Mouse (Mus musculus) liver, postnatal 0 days (tissue): Measurements from ENCODE around the gene Rpp30. TPM values are rescaled to one million over a fixed set of nuclear protein-coding genes. Genes with fewer than 3 reads are reported as not detected.

ENCODE experiments used
- ATAC-seq: fragments of 200-750 bp; cut with Nextera tagmentation; 2 replicates; pipeline ENCODE4 v1.8.0; 2017; ENCODE audit warnings: mild to moderate bottlenecking, moderate library complexity
- DNase-seq: peaks from one replicate; pipeline ENCODE4 v3.0.0-alpha.2; 2016
- H3K27ac ChIP-seq: fragments of 300-500 bp; sonication (generic); 2 replicates; pipeline ENCODE4 v1.5.1; 2014; ENCODE audit warnings: antibody characterized with exemption, moderate library complexity, mild to moderate bottlenecking, low read depth
- H3K27me3 ChIP-seq: fragments of 300-500 bp; sonication (generic); 2 replicates; pipeline ENCODE4 v1.6.1; 2014; ENCODE audit warnings: low read length, control low read depth, mixed read lengths; ENCODE audit not compliant: insufficient read depth
- H3K36me3 ChIP-seq: fragments of 300-500 bp; sonication (generic); replicated peaks from 2 replicates; pipeline ENCODE4 v1.6.1; 2014; ENCODE audit warnings: mild to moderate bottlenecking, control low read depth, low read length, moderate library complexity, mixed read lengths; ENCODE audit not compliant: insufficient read depth
- H3K4me1 ChIP-seq: fragments of 300-500 bp; sonication (generic); 2 replicates; pipeline ENCODE4 v1.6.1; 2014; ENCODE audit warnings: antibody characterized with exemption, mild to moderate bottlenecking, control low read depth; ENCODE audit not compliant: insufficient read depth
- H3K4me2 ChIP-seq: fragments of 300-500 bp; sonication (generic); 2 replicates; pipeline ENCODE4 v1.6.1; 2014; ENCODE audit warnings: low read depth, mild to moderate bottlenecking, low read length, moderate library complexity, mixed read lengths
- H3K4me3 ChIP-seq: fragments of 300-500 bp; sonication (generic); 2 replicates; pipeline ENCODE4 v1.5.1; 2014; ENCODE audit warnings: low read depth, low read length
- H3K9ac ChIP-seq: fragments of 300-500 bp; sonication (generic); replicated peaks from 2 replicates; pipeline ENCODE4 v1.6.1; 2014; ENCODE audit warnings: mild to moderate bottlenecking, moderate library complexity
- H3K9me3 ChIP-seq: fragments of 300-500 bp; sonication (generic); 2 replicates; pipeline ENCODE4 v1.6.1; 2016; ENCODE audit warnings: mild to moderate bottlenecking, control low read depth, low read length, mixed read lengths
- CTCF ChIP-seq: sonication (generic); IDR thresholded peaks from 2 replicates; pipeline ENCODE4 v1.5.1; 2016; ENCODE audit warnings: antibody characterized with exemption, low read depth
- EP300 ChIP-seq: IDR thresholded peaks from 2 replicates; pipeline ENCODE4 v1.6.1; 2016; ENCODE audit warnings: antibody characterized with exemption, low read depth, mild to moderate bottlenecking
- WGBS: fragments of 180-500 bp; shearing (Covaris S2); extraction: QIAGEN DNeasy Blood & Tissue Kit; methylation state at CpG from one replicate; pipeline ENCODE4 v1.1.7; 2014; ENCODE audit not compliant: insufficient replicate concordance; 5-methylcytosine and 5-hydroxymethylcytosine counted together
- polyA plus RNA-seq: library from polyadenylated mRNA; unstranded; fragments of >200 nt; fragmentation: Nextera tagmentation; extraction: Ambion mirVana; gene quantifications from 2 replicates; pipeline ENCODE4 v1.2.1, GENCODE M21; 2015

The Rpp30 gene
- polyA plus RNA-seq, 1 experiment from 2014 or later = 23.2 TPM

DNA sequence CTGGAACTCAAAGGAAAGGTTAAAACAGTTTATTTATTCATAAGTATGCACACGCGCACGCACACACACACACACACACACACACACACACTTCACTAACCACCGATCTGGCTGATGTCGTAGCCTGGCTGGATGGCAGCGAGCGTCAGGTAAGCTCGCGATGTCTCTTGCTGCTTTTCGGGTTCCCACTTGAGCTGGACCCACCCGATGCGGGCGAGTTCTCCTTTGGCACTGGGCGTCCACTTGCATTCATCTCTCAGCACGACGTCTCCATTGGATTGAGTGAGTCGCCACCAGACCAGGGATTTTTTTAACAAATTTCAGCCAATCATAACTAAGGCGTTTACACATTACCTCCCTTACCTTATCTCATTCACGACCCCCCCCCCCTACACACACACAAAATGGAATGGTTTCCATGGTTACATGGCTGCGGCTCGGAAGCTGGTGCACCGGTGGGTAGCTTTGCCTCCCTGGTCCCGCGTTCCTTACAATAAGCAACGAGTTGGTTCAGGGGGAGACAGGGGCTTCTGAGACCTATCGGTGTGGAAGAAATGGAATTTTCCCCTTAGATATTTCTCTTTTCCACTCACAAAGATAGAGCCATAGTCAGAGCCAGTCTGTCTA lies 25.9 kb downstream of the Rpp30 start:
- ATAC-seq = no peak
- no peak for TF ChIP-seq CTCF
- no peak for TF ChIP-seq EP300
- Histone ChIP-seq H3K36me3 (no peaks in the 10 kb centered on the region), H3K4me1 (no peaks in the 10 kb centered on the region), H3K9me3 (no peaks in the 10 kb centered on the region), H3K27ac (no peak overlapping the region), H3K9ac (no peak overlapping the region), H3K27me3 (no peaks in the 10 kb centered on the region), H3K4me3 (no peak overlapping the region), H3K4me2 (no peak overlapping the region)
- DNase-seq = no peak
- WGBS = 83% methylated on average over 26 of the region's 26 CpGs

DNA sequence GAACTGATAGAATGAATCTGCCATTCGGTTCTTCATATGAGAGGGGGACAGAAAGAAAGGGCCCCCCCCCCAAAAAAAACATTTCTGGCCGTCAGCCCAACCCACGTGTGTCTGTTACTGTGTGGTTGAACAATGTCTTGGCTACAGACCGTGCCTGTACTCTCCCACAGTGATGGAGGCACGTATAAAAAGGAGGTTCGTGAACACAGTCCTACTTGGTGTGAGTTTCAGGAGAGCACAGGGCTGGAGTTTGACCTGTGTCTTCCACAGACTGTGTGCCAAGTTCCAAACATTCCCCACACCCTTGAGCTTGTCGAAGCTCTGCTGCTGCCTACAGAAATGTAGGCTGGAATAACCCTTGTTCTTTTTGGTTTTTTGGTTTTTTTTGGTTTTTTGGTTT lies 26.9 kb downstream of the Rpp30 start:
- Histone ChIP-seq H3K4me3 (no peak overlapping the region), H3K36me3 (no peaks in the 10 kb centered on the region), H3K9me3 (no peaks in the 10 kb centered on the region), H3K27me3 (no peaks in the 10 kb centered on the region), H3K27ac (no peak overlapping the region), H3K4me1 (no peaks in the 10 kb centered on the region), H3K9ac (no peak overlapping the region), H3K4me2 (no peak overlapping the region)
- WGBS = 45% methylated on average over 7 of the region's 7 CpGs
- ATAC-seq (no peak), DNase-seq (no peak)
- TF ChIP-seq EP300 (no peak), CTCF (no peak)

DNA sequence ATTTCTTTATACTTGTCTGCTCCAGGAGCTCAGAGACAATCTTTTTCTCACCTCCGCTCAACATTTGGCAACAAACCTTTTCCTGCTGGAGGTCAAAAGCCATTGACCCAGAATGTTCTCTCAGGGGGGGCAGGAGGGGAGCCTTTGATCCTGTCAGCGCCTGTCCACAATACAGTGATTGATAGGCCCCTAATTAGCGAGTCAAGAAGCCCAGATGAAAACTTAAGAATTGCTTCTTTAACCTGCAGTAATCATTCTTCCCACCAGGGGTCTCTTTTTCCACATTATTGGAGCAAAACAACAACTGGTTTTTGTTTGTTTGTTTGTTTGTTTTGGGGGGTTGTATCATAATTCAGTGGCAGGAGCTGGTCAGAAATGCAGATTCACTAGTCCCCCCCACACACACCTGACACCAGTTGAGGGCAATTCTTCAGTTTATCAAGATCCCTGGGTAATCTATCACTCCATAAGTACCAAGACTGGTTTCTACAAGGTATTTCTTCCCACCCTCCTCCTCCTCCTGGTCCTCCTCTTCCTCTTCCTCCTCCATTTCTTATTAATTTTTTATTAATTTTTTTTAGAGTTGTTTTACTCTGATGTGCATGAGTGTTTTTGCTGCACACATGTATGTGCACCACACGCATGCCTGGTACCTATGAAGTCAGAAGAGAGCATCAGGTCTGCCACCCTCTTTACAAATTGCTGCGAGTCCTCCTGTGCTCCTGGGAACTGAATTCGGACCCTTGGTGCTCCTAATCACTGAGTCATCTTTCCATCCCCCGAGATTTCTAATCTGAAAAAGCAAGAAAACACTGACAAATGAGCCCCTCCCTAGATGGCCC lies 27.8 kb downstream of the Rpp30 start:
- WGBS = 35% methylated on average over 7 of the region's 7 CpGs

DNA sequence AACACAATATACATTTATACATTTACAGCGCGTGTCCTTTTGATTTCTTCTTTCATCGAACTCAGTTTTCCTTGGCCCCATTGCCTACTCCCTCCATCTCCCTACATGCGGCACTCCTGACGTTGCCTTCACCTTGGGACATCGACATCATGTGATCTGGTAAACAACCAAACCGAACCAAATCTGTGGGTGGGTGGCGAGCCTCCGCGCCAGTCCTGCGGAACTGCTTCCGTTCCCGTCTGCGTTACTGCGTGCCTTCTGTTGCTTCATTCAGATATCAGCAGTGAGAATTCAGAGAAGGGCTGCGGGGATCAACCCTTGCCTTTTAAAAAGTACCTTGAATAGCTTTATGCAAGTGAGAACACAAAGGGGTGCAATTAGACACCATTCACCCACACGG lies 28.5 kb downstream of the Rpp30 start:
- 67% methylated on average over 17 of the region's 17 CpGs for WGBS
- Histone ChIP-seq H3K4me3 (no peak overlapping the region), H3K4me1 (no peaks in the 10 kb centered on the region), H3K4me2 (no peak overlapping the region), H3K27me3 (no peaks in the 10 kb centered on the region), H3K9me3 (no peaks in the 10 kb centered on the region), H3K9ac (no peak overlapping the region), H3K36me3 (no peaks in the 10 kb centered on the region), H3K27ac (no peak overlapping the region)
- DNase-seq (no peak), ATAC-seq (no peak)
- TF ChIP-seq EP300 (no peak), CTCF (no peak)

More for the DNA sequence above, 27.8 kb downstream of the Rpp30 start:
- H3K27ac ChIP-seq = no peak overlapping the region
- no peaks in the 10 kb centered on the region for H3K27me3 ChIP-seq
- TF ChIP-seq EP300 (no peak), CTCF (peak; percentile 62)
- no peaks in the 10 kb centered on the region for H3K36me3 ChIP-seq
- no peaks in the 10 kb centered on the region for H3K4me1 ChIP-seq
- H3K9me3 ChIP-seq = no peaks in the 10 kb centered on the region
- no peak overlapping the region for H3K9ac ChIP-seq
- no peak overlapping the region for H3K4me3 ChIP-seq
- no peak for DNase-seq
- no peak for ATAC-seq
- H3K4me2 ChIP-seq = no peak overlapping the region

DNA sequence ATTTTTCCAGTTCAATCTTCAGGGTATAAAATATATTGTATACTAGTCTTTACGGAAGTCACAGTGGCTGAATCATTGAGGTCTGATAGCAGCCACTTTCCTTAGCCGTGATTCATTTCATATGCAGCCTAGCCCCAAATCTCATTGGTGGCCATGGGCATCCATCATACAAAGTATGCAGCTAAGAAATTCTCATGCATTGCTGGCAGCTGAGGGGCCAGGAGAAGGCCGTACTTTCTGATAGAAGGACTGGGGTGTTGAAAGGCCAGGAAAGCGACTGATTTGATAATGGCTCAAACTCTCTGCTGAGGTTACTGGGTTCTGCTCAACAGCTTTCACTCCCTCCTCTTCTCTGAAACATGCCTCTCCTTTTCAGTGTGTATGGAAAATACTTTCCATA lies 32.7 kb downstream of the Rpp30 start:
- Histone ChIP-seq H3K27ac (no peak overlapping the region), H3K4me3 (no peak overlapping the region), H3K9ac (no peak overlapping the region), H3K9me3 (no peaks in the 10 kb centered on the region), H3K27me3 (no peaks in the 10 kb centered on the region), H3K4me1 (no peaks in the 10 kb centered on the region), H3K36me3 (no peaks in the 10 kb centered on the region), H3K4me2 (no peak overlapping the region)
- WGBS = 78% methylated on average over 4 of the region's 4 CpGs
- no peak for ATAC-seq
- TF ChIP-seq EP300 (no peak), CTCF (no peak)
- no peak for DNase-seq

DNA sequence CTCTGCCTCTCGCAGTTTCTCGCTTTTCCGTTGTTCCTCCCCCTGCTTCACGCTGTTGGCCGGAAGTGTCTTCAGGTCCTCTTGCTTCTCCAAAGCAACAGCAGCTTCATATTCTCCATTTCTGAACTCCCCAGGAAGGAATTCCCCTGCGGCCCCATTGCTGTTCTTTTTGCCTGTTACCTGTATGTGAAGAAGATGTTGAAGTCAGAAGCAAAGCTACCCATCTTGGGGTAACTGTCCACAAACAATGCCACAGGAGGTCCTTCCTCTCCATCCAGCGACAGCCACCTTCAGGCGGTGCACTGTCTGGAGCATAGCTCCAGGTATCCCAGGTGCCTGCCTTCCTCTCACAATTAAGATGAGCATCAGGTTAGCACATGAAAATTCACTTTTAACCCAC lies 35.7 kb downstream of the Rpp30 start:
- no peak overlapping the region for H3K27ac ChIP-seq
- no peaks in the 10 kb centered on the region for H3K36me3 ChIP-seq
- H3K9me3 ChIP-seq = peaks cover 6% of the 10 kb centered on the region; the same call in 1 of the 2 replicates
- TF ChIP-seq CTCF = no peak
- TF ChIP-seq EP300 = no peak
- 83% methylated on average over 8 of the region's 8 CpGs for WGBS
- DNase-seq (no peak), ATAC-seq (no peak)
- no peaks in the 10 kb centered on the region for H3K4me1 ChIP-seq
- H3K4me3 ChIP-seq = no peak overlapping the region
- H3K9ac ChIP-seq = no peak overlapping the region
- no peak overlapping the region for H3K4me2 ChIP-seq
- no peaks in the 10 kb centered on the region for H3K27me3 ChIP-seq
